Mouse (Mus musculus) bone marrow macrophage, adult 2 months (primary cell): Measurements from ENCODE around the gene Ddx41. TPM values are rescaled to one million over a fixed set of nuclear protein-coding genes. Genes with fewer than 3 reads are reported as not detected.
"Not testable (repeated sequence)": the region's sequence is repeated elsewhere in the genome, so short reads cannot be mapped to it uniquely, and the experiment has no call there.

Experiments
- H3K27ac ChIP-seq: 2 replicates; pipeline ENCODE4 v1.5.1; 2012; ENCODE audit warnings: low read depth, low read length; ENCODE audit not compliant: insufficient read depth
- H3K4me1 ChIP-seq: 2 replicates; pipeline ENCODE4 v1.6.1; 2012; ENCODE audit warnings: low read length; ENCODE audit not compliant: control insufficient read depth, insufficient read depth
- H3K4me3 ChIP-seq: 2 replicates; pipeline ENCODE4 v1.5.1; 2012; ENCODE audit warnings: mild to moderate bottlenecking, low read length, moderate library complexity; ENCODE audit not compliant: insufficient read depth
- CTCF ChIP-seq: IDR thresholded peaks from 2 replicates; pipeline ENCODE4 v1.5.1; 2012; ENCODE audit warnings: low read depth, mild to moderate bottlenecking, low read length, moderate library complexity
- POLR2A ChIP-seq: IDR thresholded peaks from 2 replicates; pipeline ENCODE4 v1.6.1; 2012; ENCODE audit warnings: mild to moderate bottlenecking, low read depth, low read length, borderline replicate concordance
- polyA plus RNA-seq: library from polyadenylated mRNA; stranded (reverse); fragments of >200 nt; gene quantifications from 2 replicates; pipeline ENCODE4 v1.2.4, GENCODE M21; 2012; ENCODE audit not compliant: missing spikeins, insufficient read depth, insufficient read length

The Ddx41 gene
- polyA plus RNA-seq, 1 experiment, result 39.1 TPM

DNA sequence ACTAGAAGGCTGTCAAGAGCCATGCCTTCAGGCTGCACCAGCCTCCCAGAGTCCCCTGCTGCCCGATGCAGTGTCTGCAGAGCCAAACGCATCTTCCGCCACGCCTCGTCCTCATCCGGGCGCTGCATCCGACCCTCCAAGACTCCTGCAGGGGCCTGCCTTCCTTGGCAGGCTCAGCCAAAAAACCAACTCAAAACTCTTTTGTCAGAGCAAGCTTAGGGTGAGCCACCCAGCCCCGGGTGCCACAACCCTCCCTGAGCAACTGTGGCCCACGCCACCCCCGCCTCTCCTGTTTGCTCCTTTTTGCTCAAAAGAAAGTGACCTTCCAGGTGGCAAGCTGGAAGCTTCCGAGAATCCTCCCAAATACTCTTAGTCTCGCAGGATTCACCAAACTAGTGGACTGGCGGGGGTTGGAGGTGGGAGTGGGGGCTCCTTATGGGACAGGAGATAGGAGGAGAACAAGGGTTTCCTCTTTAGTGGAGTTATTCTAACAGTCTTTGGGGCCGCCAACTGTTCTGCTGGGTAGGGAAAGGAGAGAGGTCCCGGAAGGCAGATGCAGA lies 33.3 kb upstream of the Ddx41 start:
- H3K4me3 ChIP-seq, result peak overlapping the region; percentile 99
- no peak for TF ChIP-seq CTCF
- no peak for TF ChIP-seq POLR2A
- no peak overlapping the region for H3K27ac ChIP-seq
- H3K4me1 ChIP-seq, result peaks cover 14% of the 10 kb centered on the region

DNA sequence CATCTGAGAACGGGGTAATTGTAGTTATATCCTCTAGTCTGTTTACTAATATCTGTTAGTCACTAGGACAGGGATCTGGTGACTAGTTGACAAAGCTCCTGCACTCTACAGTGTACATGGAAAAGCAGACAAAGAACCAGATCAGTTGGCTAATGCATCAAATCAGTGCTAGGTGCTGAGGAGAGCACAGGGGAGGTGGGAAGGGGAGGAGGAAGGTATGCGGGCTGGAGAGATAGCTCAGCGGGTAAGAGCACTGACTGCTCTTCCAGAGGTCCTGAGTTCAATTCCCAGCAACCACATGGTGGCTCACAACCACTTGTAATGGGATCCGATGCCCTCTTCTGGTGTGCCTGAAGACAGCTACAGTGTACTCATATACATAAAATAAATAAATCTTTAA lies 32.1 kb upstream of the Ddx41 start:
- not testable (repeated sequence) for H3K27ac ChIP-seq, H3K4me3 ChIP-seq
- H3K4me1 ChIP-seq, result peaks cover 14% of the 10 kb centered on the region

DNA sequence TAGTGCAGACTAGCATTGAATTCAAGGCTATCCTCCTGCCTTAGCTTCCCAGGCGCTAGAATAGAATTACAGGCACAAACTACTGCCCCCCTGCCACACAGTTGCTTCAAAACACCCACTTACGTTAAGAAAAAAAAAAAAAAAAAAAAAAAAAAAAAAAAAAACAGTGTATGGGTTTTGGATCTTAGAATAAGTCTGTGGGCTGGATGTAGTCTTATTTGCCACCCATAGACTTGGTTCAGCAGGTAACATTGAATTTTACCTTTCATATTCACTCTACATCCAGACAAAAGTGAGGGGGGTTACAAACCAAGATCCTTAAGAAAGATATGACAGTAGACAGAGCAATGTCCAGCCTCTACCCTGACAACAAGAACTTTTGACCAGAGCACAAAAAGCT lies 31.5 kb upstream of the Ddx41 start:
- Histone ChIP-seq H3K4me1 (peaks cover 14% of the 10 kb centered on the region), H3K27ac (no peak overlapping the region), H3K4me3 (no peak overlapping the region)
- TF ChIP-seq POLR2A, result no peak
- TF ChIP-seq CTCF, result no peak

DNA sequence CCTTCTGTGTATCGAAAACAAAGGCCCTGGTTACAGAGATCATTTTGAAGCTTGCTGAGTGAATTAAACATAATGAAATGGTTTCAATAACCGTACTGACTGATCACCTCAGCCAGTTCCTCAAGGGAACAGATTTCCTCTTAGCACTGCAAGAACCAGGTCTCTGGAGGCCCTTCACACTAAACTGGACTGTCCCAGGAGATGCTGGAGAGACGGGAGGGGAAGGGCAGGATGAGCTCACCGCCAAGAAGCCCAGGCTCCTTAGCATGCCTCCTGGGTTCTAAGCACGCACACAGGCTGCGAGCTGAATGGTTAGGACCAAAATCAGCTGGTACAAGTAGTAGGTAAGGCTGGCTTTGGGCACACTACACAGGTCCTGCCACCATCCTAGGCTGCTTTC lies 30.5 kb upstream of the Ddx41 start:
- Histone ChIP-seq H3K27ac (no peak overlapping the region), H3K4me1 (peaks cover 16% of the 10 kb centered on the region), H3K4me3 (no peak overlapping the region)
- TF ChIP-seq POLR2A (no peak), CTCF (no peak)

DNA sequence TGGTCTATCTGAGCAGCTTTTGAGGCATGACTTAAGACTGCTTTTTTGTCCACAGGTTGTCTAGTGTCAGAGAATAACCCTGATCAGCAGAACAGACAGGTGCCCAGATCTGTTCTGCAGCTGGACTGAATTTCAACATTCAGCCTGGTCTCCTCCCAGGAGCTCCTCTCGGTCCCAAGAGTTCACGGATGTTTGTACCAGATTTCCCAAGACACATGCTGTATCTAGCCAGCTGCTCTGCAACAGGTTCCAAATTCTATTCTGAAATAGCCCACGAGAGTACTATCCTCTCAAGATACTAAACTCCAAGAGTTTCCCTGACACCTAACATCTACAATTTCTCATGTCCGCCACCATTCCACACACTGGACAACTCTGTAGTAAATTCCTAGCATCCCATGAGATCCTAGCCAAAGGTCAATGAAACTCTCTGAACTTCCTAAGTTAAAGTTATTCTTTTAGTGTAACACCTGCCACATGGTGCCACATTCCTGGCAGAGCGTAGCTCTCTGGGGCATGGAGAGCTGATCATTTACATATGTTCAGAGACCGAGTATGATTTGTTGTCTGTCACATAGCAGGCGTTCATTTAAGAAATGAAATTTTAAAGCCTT lies 26.9 kb upstream of the Ddx41 start:
- H3K4me1 ChIP-seq, result peaks cover 16% of the 10 kb centered on the region
- no peak for TF ChIP-seq CTCF
- H3K4me3 ChIP-seq, result no peak overlapping the region
- no peak overlapping the region for H3K27ac ChIP-seq

DNA sequence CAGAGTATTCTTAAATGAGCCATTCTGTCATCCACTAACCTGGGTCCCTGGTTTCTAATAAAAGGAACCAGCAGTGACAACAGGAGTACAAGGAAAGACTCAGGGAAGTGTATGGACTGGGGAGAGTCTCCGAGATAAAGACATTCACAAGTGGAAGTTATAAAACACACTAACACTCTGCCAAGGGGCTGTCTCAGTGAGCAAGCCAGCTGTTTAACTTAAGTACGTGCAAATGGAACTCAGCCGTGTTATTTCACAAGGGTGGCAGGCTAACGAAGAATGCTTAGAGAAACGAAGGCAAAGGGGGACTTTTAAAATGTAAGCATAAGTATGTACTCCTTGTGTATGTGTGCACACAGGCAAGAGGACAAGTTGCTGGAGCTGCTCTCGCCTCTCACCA lies 21.0 kb upstream of the Ddx41 start:
- peaks cover 13% of the 10 kb centered on the region for H3K4me1 ChIP-seq
- TF ChIP-seq POLR2A (no peak), CTCF (no peak)
- no peak overlapping the region for H3K27ac ChIP-seq
- H3K4me3 ChIP-seq, result no peak overlapping the region

DNA sequence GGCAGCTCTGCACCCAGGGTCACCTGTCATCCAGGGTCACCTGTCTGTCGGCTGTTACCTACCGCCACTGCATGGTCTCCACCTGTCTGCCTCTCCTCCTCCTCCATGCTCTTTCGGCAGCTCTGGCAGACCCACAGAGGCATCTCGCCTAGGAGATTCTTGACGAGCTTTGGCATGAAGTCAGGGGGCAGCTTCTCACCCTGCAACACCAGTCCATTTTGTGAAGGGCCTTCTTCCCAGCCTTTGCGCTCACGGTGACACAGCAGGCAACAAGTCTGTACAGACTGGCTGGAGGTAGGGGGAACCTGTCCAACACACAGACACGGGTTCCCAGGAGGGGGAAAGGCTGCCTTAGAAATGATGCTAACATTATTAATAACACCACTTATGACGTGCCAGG lies 19.5 kb upstream of the Ddx41 start:
- Histone ChIP-seq H3K4me3 (no peak overlapping the region), H3K4me1 (peaks cover 9% of the 10 kb centered on the region), H3K27ac (no peak overlapping the region)
- TF ChIP-seq POLR2A (no peak), CTCF (no peak)

DNA sequence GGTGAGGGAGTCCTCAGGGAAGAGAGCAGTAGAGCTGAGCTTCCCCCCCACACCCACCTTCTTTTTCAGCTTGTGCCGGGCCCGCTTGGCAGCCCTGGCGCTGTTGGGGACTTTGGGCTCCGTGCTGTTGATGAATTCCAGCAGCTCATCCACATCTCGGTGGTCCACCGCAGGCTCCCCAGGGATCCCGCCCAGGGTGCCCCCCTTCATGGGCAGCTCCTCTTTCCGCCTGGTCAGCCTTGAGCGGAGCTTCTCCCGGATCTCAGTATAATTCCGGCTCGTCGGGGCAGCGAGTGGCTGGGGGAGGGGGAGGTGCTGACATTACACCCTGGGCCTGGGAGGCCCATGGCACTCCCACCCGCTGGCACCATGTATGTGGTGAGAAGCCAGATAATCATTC lies 12.6 kb upstream of the Ddx41 start:
- no peak overlapping the region for H3K4me3 ChIP-seq
- H3K27ac ChIP-seq, result no peak overlapping the region
- no peaks in the 10 kb centered on the region for H3K4me1 ChIP-seq
- no peak for TF ChIP-seq CTCF
- TF ChIP-seq POLR2A, result no peak

DNA sequence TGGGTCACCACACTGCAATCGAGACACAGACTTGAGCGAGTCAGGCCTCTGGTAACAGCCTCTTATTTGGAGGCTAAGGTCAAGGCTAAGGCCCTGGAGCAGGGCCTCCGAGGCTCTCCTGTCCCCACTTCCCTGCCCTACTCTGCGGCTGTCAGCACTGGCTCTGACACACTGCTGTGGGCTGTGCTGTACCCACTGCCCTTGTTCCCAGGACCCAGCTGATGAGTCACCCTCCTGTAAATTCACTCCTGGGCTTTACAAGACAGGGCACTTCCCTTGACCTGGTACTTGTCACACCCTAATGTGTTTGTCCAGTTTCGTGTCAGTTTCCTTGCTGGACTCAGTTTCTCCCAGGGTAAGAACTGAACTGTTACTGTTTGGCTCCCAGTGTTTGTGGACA lies 12.0 kb upstream of the Ddx41 start:
- TF ChIP-seq POLR2A (no peak), CTCF (no peak)
- Histone ChIP-seq H3K4me1 (no peaks in the 10 kb centered on the region), H3K27ac (no peak overlapping the region), H3K4me3 (no peak overlapping the region)

DNA sequence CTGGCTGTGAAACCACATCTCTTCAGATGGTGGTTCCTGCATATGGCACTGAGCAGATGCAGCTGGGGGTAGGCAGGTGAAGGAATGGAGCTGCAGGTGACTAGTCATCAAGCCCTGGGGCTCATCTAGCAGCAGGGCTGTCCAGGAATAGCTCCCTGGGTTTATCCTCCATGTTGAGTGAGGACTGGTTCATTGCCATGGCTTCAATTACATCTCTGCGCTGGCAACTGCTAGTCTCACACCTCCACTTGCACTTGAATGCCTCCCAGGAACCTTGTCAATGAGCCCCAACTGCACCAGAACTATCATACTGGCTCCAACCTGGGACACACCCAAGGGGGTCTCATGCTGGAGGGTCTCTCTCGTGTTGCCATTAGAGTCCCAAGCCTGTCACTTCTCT lies 11.5 kb upstream of the Ddx41 start:
- no peak overlapping the region for H3K27ac ChIP-seq
- no peak overlapping the region for H3K4me3 ChIP-seq
- TF ChIP-seq POLR2A (no peak), CTCF (no peak)
- H3K4me1 ChIP-seq, result no peaks in the 10 kb centered on the region

DNA sequence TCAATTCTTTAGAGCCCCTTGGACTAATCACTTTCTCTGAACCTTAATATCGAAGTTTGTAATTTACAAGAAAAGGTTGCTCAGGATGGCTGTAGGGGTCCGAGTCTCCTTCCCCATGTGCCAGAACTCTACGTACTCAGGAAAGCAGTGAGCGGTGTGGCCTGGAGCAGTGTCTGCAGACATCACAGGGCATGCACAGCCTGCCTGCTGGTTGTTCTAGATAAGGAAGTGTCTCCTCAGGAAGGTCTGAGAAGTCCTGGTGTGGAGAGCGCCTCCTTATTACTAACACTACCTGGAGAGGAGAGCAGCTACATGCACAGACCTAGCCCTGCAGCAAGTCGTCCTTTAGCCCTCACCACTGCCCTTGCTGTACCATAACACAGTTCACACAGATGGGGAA lies 8.3 kb upstream of the Ddx41 start:
- no peaks in the 10 kb centered on the region for H3K4me1 ChIP-seq
- no peak for TF ChIP-seq CTCF
- TF ChIP-seq POLR2A, result no peak
- H3K4me3 ChIP-seq, result no peak overlapping the region
- H3K27ac ChIP-seq, result no peak overlapping the region
